Mouse (Mus musculus): ENCODE results near the gene Dcp1a.

DNA sequence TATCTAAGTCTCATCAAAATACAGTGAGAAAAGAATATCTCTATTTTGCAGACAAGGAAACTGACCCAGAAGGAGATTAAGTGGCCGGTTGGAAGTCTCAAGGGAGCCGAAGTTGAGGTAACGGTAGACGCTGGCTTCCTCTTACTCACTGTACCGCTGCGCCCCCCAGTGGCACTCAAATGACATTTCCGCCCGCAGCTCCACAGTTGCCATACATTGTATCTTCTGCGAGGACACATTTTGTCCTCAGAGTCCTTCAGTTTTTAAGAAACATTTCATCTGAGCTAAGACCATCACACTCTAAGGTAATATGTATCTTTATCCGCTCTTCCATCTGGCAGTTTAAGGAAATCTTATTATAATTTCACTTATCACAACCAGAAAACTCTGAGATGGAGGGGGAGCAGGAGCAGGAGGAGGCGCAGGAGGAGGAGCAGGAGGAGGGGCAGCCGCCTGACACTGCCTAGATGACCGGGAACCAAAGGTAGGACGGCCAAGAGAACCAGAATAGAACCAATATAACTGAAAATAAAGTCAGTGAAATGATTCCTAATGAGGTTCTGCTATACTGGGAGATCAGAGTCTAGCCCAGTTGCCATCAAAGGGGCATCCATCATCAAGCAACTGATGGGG is 19.3 kb upstream of the Dcp1a start:
- TF ChIP-seq CTCF (IDR thresholded peaks at IDR 0.05; ENCODE audit: low read depth, low read length) (peak; percentile 89), POLR2A (IDR thresholded peaks at IDR 0.05; ENCODE audit: insufficient read depth, low read length) (no peak), EP300 (IDR thresholded peaks at IDR 0.05; ENCODE audit: insufficient read depth, low read depth, low read length) (no peak)
